Mouse (Mus musculus): ENCODE results near the gene Gstk1.

The Gstk1 gene

GRCm38 (mm10) chr6:42265391-42266330, 19.9 kb downstream of the Gstk1 start:
- DNase-seq (ENCODE audit: low spot score in 2 of 2): no peak

DNA sequence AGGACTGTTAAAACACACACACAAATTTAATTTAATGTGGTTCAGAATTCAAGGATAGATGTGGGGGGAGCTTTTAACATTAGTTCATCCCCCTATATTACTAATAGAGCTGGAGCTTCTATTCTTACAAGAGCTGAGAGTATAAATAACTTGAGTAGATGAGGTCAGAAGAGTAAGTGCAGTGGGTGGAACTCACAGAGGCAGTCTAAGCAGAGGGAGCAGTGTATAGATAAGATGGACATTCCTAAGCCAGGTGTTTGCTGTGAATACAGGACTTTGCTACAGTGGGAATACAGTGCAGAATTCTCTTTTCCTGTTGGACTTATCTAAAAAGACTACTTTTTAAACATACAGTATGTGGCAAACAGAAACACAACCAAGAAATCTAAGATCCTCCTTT, 25.1 kb downstream of the Gstk1 start:
- no peak for DNase-seq (ENCODE audit: low spot score in 2 of 2)

- no peak for DNase-seq (ENCODE audit: low spot score in 2 of 2)
Observed at GRCm38 (mm10) chr6:42276151-42276550, 30.4 kb downstream of the Gstk1 start.

- DNase-seq (ENCODE audit: low spot score in 2 of 2): no peak
Observed at GRCm38 (mm10) chr6:42282865-42283528, 37.3 kb downstream of the Gstk1 start.

GRCm38 (mm10) chr6:42286448-42286847, 40.7 kb downstream of the Gstk1 start, which contains the start of gene Clcn1:
Gene Clcn1 (plus strand): TSS chr6:42286685.
- DNase-seq (ENCODE audit: low spot score in 2 of 2): no peak

- DNase-seq (ENCODE audit: low spot score in 2 of 2): no peak
Observed at GRCm38 (mm10) chr6:42287562-42287961, 41.8 kb downstream of the Gstk1 start.

- DNase-seq (ENCODE audit: low spot score in 2 of 2): no peak
Observed at GRCm38 (mm10) chr6:42293327-42293726, 47.6 kb downstream of the Gstk1 start.

DNA sequence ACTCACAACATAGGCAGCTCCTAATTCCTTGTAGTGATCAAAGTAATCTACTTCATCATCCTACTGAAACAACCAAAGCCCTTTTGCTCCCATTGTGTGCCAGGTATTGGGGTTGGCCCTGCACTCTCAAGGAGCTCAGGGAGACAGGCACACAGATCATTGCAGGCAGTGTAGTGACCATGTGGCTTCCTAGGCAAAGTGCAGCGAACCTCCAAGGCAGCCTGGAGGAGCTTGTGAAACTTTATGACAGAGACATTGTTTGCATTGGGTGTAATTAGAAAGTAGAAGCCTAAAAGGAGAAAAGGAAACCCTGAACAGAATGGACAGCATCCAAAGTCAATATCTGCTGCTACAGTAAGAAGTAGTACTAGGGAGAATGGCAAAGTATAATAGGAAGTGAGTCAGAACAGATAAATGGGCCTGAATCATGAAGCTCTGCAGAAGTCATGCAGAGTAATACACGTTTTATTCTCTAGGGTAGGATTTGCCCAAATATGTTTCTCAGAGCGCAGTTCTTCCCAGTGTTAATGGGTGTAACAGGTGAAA, 49.9 kb downstream of the Gstk1 start:
- DNase-seq (ENCODE audit: low spot score in 2 of 2): no peak

DNA sequence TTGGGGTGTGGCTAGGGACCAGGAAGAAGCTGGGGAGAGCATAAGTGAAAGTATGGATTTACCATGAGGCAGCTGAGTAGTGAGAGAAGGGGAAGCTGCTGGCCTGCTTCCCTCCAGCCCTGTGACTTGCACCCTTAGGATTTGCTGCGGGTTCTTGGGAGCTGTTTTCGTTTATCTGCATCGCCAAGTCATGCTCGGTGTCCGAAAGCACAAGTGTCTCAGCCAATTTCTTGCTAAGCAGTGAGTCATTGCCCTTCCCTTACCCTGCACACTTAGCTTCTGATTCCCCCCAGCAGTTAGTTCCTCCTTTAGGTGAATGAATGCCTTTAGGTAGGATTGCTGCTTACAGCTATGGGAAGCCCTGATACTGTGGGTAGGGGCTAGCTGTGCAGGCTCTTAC, 53.6 kb downstream of the Gstk1 start:
- DNase-seq (ENCODE audit: low spot score in 2 of 2): no peak

Measured in right cerebral cortex, postnatal 36 days (tissue).